Mouse (Mus musculus) kidney, adult 11 months (tissue): ENCODE results near the gene Apcs.

Source experiments
- DNase-seq: peaks from one replicate; pipeline ENCODE4 v3.0.0; 2022

The Apcs gene

GRCm38 (mm10) chr1:172894777-172895357, at the start of gene Apcs:
Gene Apcs (minus strand): TSS chr1:172895041.
- DNase-seq = no peak

- DNase-seq = no peak
These were observed 37.4 kb upstream of the Apcs start for GRCm38 (mm10) chr1:172932197-172932596.

GRCm38 (mm10) chr1:172918450-172918849, 23.6 kb upstream of the Apcs start:
- DNase-seq = no peak

- DNase-seq = no peak
These were observed 22.3 kb upstream of the Apcs start for GRCm38 (mm10) chr1:172917115-172917514.

GRCm38 (mm10) chr1:172903313-172903712, 8.5 kb upstream of the Apcs start:
- DNase-seq = no peak

- DNase-seq = no peak
These were observed 594 bp upstream of the Apcs start for GRCm38 (mm10) chr1:172895435-172895834.

GRCm38 (mm10) chr1:172876675-172877074, 18.2 kb downstream of the Apcs start:
- DNase-seq = no peak

- no peak for DNase-seq
These were observed 19.6 kb downstream of the Apcs start for GRCm38 (mm10) chr1:172875265-172875664.

- no peak for DNase-seq
These were observed 46.7 kb downstream of the Apcs start for GRCm38 (mm10) chr1:172848171-172848570.

- no peak for DNase-seq
These were observed 47.6 kb downstream of the Apcs start for GRCm38 (mm10) chr1:172847044-172847761.
